Mouse (Mus musculus) macrophage (primary cell): Measurements from ENCODE around the gene Nova2. TPM values are rescaled to one million over a fixed set of nuclear protein-coding genes. Genes with fewer than 3 reads are reported as not detected.
A peak's percentile ranks its signal among the peaks of the same experiment; 100 is the strongest.

Experiments used
- H3K27ac ChIP-seq: fragments of 350-480 bp; formaldehyde crosslinking; 2 replicates; pipeline ENCODE4 v1.9.0; 2021
- H3K36me3 ChIP-seq: fragments of 350-480 bp; formaldehyde crosslinking; 2 replicates; pipeline ENCODE4 v1.9.0; 2021; ENCODE audit errors: inconsistent target
- H3K4me3 ChIP-seq: fragments of 350-480 bp; formaldehyde crosslinking; 2 replicates; pipeline ENCODE4 v1.9.0; 2021; ENCODE audit errors: inconsistent target
- H3K79me2 ChIP-seq: fragments of 350-480 bp; formaldehyde crosslinking; 2 replicates; pipeline ENCODE4 v1.9.0; 2021; ENCODE audit errors: inconsistent target
- WGBS: methylation state at CpG from one replicate; pipeline ENCODE4 v1.1.7; 2026; ENCODE audit warnings: inconsistent platforms; ENCODE audit not compliant: missing documents; 5-methylcytosine and 5-hydroxymethylcytosine counted together
- polyA plus RNA-seq: library from polyadenylated mRNA; stranded (reverse); fragments of 250-400 nt; gene quantifications from 3 replicates; pipeline ENCODE4 v1.2.4, GENCODE M21; 2018; ENCODE audit warnings: inconsistent platforms

Gene Nova2
- polyA plus RNA-seq, 1 experiment from 2014 or later: 0.01 TPM

- H3K79me2 ChIP-seq: peaks cover 44% of the 10 kb centered on the region
- H3K36me3 ChIP-seq: no peaks in the 10 kb centered on the region
- under 1% methylated on average over 60 of the region's 90 CpGs for WGBS
These were observed 78.4 kb downstream of the Nova2 start, which contains the start of gene Irf2bp1 for GRCm38 (mm10) chr7:19003902-19004630. Gene Irf2bp1, plus strand, starts transcription at chr7:19004044.

GRCm38 (mm10) chr7:19004631-19005079, 79.0 kb downstream of the Nova2 start:
- Histone ChIP-seq H3K4me3 (no peak overlapping the region), H3K27ac (no peak overlapping the region), H3K79me2 (peaks cover 38% of the 10 kb centered on the region), H3K36me3 (no peaks in the 10 kb centered on the region)
- WGBS: 21% methylated on average over 34 of the region's 34 CpGs

More at GRCm38 (mm10) chr7:19003902-19004630, 78.4 kb downstream of the Nova2 start, which contains the start of gene Irf2bp1:
- H3K27ac ChIP-seq: peak within 1 kb of the TSS; percentile 68
- H3K4me3 ChIP-seq: peak within 1 kb of the TSS; percentile 42

GRCm38 (mm10) chr7:19005417-19006121, 79.9 kb downstream of the Nova2 start:
- H3K4me3 ChIP-seq: no peak overlapping the region
- peaks cover 29% of the 10 kb centered on the region for H3K79me2 ChIP-seq
- no peaks in the 10 kb centered on the region for H3K36me3 ChIP-seq
- 91% methylated on average over 34 of the region's 34 CpGs for whole genome bisulfite sequencing
- H3K27ac ChIP-seq: no peak overlapping the region

DNA sequence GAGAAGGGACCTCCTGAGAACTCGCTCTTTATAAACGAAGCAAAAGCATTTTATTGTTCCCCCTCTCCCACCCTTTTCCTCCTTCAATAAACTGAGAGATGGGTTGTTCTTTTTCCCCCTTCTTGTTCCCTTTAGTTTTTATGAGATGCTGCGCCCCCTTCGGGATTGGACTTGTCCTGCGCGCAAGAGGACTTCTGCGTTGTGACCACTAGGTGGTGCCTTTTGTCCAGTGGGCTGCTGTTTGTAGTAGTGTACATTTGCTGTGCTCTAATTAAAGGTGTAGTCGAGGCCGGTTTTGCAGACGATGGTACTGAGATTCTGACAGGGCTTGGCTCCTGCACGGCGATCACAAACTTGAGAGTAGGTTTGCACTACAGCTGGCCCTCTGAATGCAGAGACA, 80.8 kb downstream of the Nova2 start:
- Histone ChIP-seq H3K27ac (no peak overlapping the region), H3K36me3 (no peaks in the 10 kb centered on the region), H3K79me2 (peaks cover 20% of the 10 kb centered on the region), H3K4me3 (no peak overlapping the region)
- 6% methylated on average over 12 of the region's 12 CpGs for WGBS

DNA sequence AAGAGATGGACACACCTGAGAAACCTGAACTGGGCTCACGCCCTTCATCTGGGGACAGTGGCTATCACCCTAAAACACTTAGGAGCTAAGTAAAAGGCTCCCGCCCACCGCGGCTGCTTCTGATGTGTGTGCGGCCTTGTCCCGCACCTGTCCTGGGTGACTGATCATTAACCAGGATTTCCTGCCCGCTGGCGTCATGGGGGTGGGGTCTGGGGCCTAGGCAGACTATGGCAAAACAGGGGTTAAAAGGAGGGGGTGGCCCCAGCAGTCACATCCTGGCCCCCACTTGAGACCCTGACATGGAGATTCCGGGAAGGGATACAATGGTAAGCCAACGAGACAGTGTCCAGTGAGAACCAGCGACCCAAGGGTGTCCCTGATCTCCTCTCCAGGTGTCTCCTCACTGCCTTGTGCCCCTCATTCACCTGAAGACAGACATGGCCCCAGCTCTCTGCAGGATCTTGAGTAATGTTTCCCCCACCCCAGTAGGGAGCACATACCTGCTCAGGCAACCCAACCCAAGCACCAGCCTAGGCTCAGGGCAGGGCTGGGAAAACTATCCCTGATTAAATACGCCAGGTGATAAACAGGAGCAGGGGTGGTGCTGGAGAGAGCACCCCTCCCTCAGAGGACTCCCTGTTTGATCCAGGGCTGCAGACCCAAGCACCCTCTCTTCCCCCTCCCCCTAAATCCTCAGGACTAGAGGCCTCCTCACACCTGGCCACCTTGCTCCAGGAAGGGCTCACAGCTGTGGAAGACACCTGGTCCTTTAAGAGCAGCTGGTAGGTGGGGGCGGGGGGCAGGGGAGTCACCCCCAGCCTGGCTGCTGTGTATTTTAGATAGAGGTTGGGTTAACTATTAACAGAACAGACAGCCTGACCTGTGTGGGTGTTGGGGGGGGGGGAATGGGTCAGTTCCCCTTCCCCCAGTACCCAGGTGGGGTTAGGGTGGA, 81.6 kb downstream of the Nova2 start:
- H3K27ac ChIP-seq: no peak overlapping the region
- 84% methylated on average over 13 of the region's 13 CpGs for WGBS
- no peaks in the 10 kb centered on the region for H3K36me3 ChIP-seq
- no peak overlapping the region for H3K4me3 ChIP-seq
- H3K79me2 ChIP-seq: peaks cover 16% of the 10 kb centered on the region

DNA sequence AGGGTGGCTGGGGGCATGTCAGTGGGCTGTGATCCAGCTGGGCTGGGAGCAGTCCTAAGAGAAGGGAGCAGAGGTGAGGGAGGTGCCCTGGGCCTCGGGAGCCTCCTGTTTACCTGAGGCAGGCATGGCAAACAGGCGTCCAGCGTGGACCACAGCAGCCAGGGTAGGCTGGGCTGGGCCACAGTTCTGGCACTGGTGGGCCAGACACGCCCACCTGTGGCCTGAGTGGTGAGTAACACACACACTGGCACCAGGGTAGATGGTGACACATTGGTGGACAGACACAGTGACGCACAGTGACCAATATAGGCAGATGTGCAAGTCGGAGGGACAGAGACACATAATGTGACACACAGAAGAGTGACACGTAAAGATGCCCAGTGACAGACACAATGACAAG, 84.9 kb downstream of the Nova2 start:
- 85% methylated on average over 7 of the region's 7 CpGs for WGBS
- Histone ChIP-seq H3K27ac (no peak overlapping the region), H3K79me2 (peaks cover 7% of the 10 kb centered on the region; the same call in 1 of the 2 replicates), H3K36me3 (no peaks in the 10 kb centered on the region), H3K4me3 (no peak overlapping the region)

DNA sequence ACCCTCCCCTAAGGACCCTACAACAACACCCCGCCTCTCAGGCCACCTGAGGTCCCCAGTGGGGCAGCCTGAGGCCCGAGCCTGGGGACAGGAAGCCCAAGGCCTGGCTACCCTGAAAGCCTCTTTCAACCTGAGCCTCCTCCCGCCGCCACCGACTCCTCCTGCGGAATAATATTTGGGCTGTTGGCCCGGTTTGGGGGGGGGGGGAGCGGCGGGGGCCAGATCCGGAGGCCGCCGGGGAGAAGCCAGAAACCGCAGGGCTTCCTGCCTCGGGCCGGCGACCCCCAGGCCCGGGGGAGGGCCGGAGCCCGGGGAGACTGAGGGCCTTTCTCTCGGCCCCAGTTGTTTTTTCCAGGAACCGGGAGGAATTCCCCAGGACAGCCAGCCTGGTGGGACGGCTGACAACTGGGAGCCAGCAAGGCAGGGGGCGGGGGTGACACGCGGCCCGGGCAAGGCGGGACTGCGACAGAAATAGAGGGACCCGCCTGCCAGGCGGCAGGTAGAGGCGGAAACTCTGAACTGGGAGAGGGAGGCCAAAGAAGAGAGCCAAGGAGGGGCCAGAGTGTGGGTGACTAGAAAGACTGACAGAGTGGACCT, 86.4 kb downstream of the Nova2 start:
- Histone ChIP-seq H3K27ac (no peak overlapping the region), H3K4me3 (no peak overlapping the region), H3K36me3 (no peaks in the 10 kb centered on the region), H3K79me2 (no peaks in the 10 kb centered on the region)
- 8% methylated on average over 30 of the region's 31 CpGs for WGBS

GRCm38 (mm10) chr7:19012882-19013281, 87.2 kb downstream of the Nova2 start:
- 75% methylated on average over 2 of the region's 2 CpGs for WGBS
- H3K27ac ChIP-seq: no peak overlapping the region
- H3K79me2 ChIP-seq: no peaks in the 10 kb centered on the region
- no peaks in the 10 kb centered on the region for H3K36me3 ChIP-seq
- H3K4me3 ChIP-seq: no peak overlapping the region

- no peak overlapping the region for H3K27ac ChIP-seq
- no peak overlapping the region for H3K4me3 ChIP-seq
- 97% methylated on average over 14 of the region's 15 CpGs for whole genome bisulfite sequencing
- no peaks in the 10 kb centered on the region for H3K36me3 ChIP-seq
- H3K79me2 ChIP-seq: no peaks in the 10 kb centered on the region
These were observed 88.8 kb downstream of the Nova2 start for GRCm38 (mm10) chr7:19014452-19014851.

Other genes with a start within 250 kb of the Nova2 start
- gene Psg20, start 239.7 kb upstream of the Nova2 start, polyA plus RNA-seq: not detected in 3 replicates
- not detected in 3 replicates for gene Psg22, start 207.8 kb upstream of the Nova2 start, polyA plus RNA-seq
- gene Psg19, start 127.4 kb upstream of the Nova2 start, polyA plus RNA-seq: not detected in 3 replicates
- not detected in 3 replicates for gene Psg17, start 104.3 kb upstream of the Nova2 start, polyA plus RNA-seq
- 3.2 to 7.3 TPM (median 3.3 TPM) in 3 replicates for gene Mill2, start 85.9 kb upstream of the Nova2 start, polyA plus RNA-seq
- 1.3 to 1.4 TPM in 2 of 3 replicates, not detected in the other for gene Pglyrp1, start 54.6 kb upstream of the Nova2 start, polyA plus RNA-seq
- 4.1 to 8.9 TPM (median 8.4 TPM) in 3 replicates for gene Ccdc61, start 15.5 kb upstream of the Nova2 start, polyA plus RNA-seq
- not detected in 3 replicates for gene Nanos2, start 61.5 kb downstream of the Nova2 start, polyA plus RNA-seq
- 0.25 to 0.49 TPM (median 0.46 TPM) in 3 replicates for gene Mypop, start 65.4 kb downstream of the Nova2 start, polyA plus RNA-seq
- gene Irf2bp1, start 78.2 kb downstream of the Nova2 start, polyA plus RNA-seq: 7.1 to 12.7 TPM (median 12.6 TPM) in 3 replicates
- gene Foxa3, start 97.7 kb downstream of the Nova2 start, polyA plus RNA-seq: not detected in 3 replicates
- 34.2 to 90.4 TPM (median 59.0 TPM) in 3 replicates for gene Sympk, start 98.5 kb downstream of the Nova2 start, polyA plus RNA-seq
- gene Rsph6a, start 128.8 kb downstream of the Nova2 start, polyA plus RNA-seq: not detected in 3 replicates
- gene Dmwd, start 150.3 kb downstream of the Nova2 start, polyA plus RNA-seq: 0.19 to 12.9 TPM (median 0.32 TPM) in 3 replicates
- gene Dmpk, start 158.0 kb downstream of the Nova2 start, polyA plus RNA-seq: 0.66 to 30.4 TPM (median 0.95 TPM) in 3 replicates
- gene Six5, start 168.7 kb downstream of the Nova2 start, polyA plus RNA-seq: 0.22 to 0.68 TPM (median 0.24 TPM) in 3 replicates
- not detected in 3 replicates for gene Gm4969, start 192.5 kb downstream of the Nova2 start, polyA plus RNA-seq
- gene Fbxo46, start 194.0 kb downstream of the Nova2 start, polyA plus RNA-seq: 3.8 to 6.0 TPM (median 4.4 TPM) in 3 replicates
- gene Qpctl, start 223.4 kb downstream of the Nova2 start, polyA plus RNA-seq: 9.0 to 15.2 TPM (median 12.0 TPM) in 3 replicates
- gene Snrpd2, start 223.8 kb downstream of the Nova2 start, polyA plus RNA-seq: 19.9 to 46.5 TPM (median 29.5 TPM) in 3 replicates
- not detected in 3 replicates for gene Gipr, start 240.2 kb downstream of the Nova2 start, polyA plus RNA-seq